Mouse (Mus musculus) embryonic fibroblast, embryonic 13.5 days (primary cell): ENCODE measurements around the gene Col1a2. TPM values are rescaled to one million over a fixed set of nuclear protein-coding genes. Genes with fewer than 3 reads are reported as not detected.

ENCODE experiments used
- H3K27ac ChIP-seq: 2 replicates; pipeline ENCODE4 v1.5.1; 2012; ENCODE audit warnings: low read length, control low read depth, inconsistent platforms; ENCODE audit not compliant: insufficient read depth
- H3K4me1 ChIP-seq: 2 replicates; pipeline ENCODE4 v1.6.1; 2011; ENCODE audit warnings: low read length; ENCODE audit not compliant: control insufficient read depth, insufficient read depth
- H3K4me3 ChIP-seq: 2 replicates; pipeline ENCODE4 v1.5.1; 2011; ENCODE audit warnings: mild to moderate bottlenecking, control low read depth, low read length; ENCODE audit not compliant: insufficient read depth
- CTCF ChIP-seq: IDR thresholded peaks from 2 replicates; pipeline ENCODE4 v1.5.1; 2011; ENCODE audit warnings: mild to moderate bottlenecking, control low read depth, low read length, moderate library complexity, borderline replicate concordance; ENCODE audit not compliant: insufficient read depth
- POLR2A ChIP-seq: IDR thresholded peaks from 2 replicates; pipeline ENCODE4 v1.6.1; 2011; ENCODE audit warnings: low read depth, mild to moderate bottlenecking, control low read depth, low read length, moderate library complexity
- polyA plus RNA-seq: library from polyadenylated mRNA; stranded (reverse); fragments of >200 nt; gene quantifications from 2 replicates; pipeline ENCODE4 v1.2.4, GENCODE M21; 2011; ENCODE audit warnings: low read depth; ENCODE audit not compliant: missing spikeins, insufficient read length

Gene Col1a2
- polyA plus RNA-seq, 1 experiment, result 4,838 TPM

GRCm38 (mm10) chr6:4545727-4546126, 41.1 kb downstream of the Col1a2 start:
- Histone ChIP-seq H3K27ac (no peak overlapping the region), H3K4me3 (no peak overlapping the region), H3K4me1 (no peaks in the 10 kb centered on the region)
- TF ChIP-seq POLR2A (no peak), CTCF (no peak)

DNA sequence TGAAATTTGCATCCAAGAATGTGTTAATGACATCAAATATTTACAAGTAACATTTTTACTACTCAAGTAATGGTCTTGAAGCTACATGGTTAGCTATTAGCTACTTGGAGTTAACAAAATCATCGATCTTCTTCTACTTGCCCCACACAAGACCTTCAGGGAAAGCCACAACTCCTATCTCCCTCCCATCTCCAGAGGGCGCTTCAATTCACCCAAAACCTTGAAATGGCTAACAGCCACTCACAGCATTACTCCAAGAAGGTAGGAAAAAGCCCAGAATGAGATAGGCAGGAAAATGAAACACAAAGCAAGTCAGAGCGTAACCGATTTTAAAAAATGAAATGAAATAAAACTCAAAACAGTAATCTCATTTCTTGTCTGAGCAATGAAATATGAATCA, 44.3 kb downstream of the Col1a2 start:
- TF ChIP-seq POLR2A (no peak), CTCF (no peak)
- H3K4me1 ChIP-seq, result no peaks in the 10 kb centered on the region
- no peak overlapping the region for H3K4me3 ChIP-seq
- H3K27ac ChIP-seq, result no peak overlapping the region

DNA sequence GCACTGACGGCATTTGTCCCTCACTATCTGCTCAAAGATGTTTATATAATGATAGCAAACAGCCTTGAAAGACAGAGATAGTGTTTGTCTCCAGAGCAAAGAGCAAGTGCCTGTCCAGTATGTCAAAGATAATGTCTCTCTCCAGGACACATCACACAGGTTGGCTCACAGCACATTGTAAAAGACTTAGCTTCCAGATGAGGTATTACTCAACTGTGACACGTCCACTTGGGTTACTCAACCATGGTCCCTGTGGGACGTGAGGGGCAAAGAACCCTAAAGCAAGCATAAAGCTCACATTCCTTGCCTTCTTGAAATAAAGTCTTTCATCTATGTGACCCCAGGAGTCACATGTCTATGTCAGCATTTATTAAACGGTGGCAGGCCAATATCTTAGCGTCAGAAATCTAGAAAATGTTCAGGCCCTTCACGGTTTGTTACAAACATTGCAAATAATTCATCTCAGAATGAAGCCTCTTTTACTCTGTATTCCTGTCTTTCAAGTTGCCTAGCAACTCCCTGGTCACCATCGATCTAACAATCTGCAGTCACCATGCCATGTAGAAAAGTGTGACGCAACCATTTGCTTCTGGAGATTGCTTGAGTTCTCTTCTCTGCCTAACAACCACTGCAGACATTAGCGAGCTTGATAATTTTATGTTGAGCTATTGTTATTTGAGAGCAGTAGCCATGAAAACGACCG, 45.4 kb downstream of the Col1a2 start:
- Histone ChIP-seq H3K4me3 (no peak overlapping the region), H3K27ac (no peak overlapping the region), H3K4me1 (no peaks in the 10 kb centered on the region)
- TF ChIP-seq CTCF (no peak), POLR2A (no peak)

GRCm38 (mm10) chr6:4550549-4550915, 45.9 kb downstream of the Col1a2 start:
- H3K4me3 ChIP-seq, result no peak overlapping the region
- H3K4me1 ChIP-seq, result no peaks in the 10 kb centered on the region
- H3K27ac ChIP-seq, result no peak overlapping the region
- TF ChIP-seq CTCF, result no peak
- TF ChIP-seq POLR2A, result no peak

- H3K27ac ChIP-seq, result no peak overlapping the region
- TF ChIP-seq CTCF (no peak), POLR2A (no peak)
- no peak overlapping the region for H3K4me3 ChIP-seq
- no peaks in the 10 kb centered on the region for H3K4me1 ChIP-seq
Observed at GRCm38 (mm10) chr6:4555366-4555765, 50.8 kb downstream of the Col1a2 start.

DNA sequence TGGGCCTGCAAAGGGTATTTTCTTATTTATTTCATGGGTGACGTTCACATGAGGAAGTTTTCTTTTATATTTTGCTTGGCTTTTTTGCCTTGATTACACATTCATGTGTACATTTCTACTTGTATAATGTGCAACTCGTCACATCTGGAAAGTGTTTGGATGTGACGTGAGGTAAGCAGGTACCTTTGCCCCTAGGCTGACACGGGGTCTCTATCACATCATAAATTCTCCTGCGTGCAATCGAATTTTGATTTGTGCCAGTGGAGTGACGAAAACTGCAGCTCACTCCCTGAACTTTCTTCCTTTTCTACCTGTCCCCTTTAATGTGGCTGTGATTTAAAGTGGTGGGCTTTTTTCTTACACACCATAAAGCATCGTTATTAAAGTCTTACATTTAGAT, 52.5 kb downstream of the Col1a2 start:
- TF ChIP-seq POLR2A, result no peak
- no peak for TF ChIP-seq CTCF
- Histone ChIP-seq H3K27ac (no peak overlapping the region), H3K4me3 (no peak overlapping the region), H3K4me1 (no peaks in the 10 kb centered on the region; the same call in 1 of the 2 replicates)

GRCm38 (mm10) chr6:4557678-4558077, 53.1 kb downstream of the Col1a2 start:
- no peaks in the 10 kb centered on the region; the same call in 1 of the 2 replicates for H3K4me1 ChIP-seq
- TF ChIP-seq CTCF (peak; percentile 67; the same call in 1 of the 2 replicates), POLR2A (no peak)
- H3K4me3 ChIP-seq, result no peak overlapping the region
- H3K27ac ChIP-seq, result no peak overlapping the region

GRCm38 (mm10) chr6:4561156-4561555, 56.5 kb downstream of the Col1a2 start:
- H3K4me1 ChIP-seq, result no peaks in the 10 kb centered on the region; the same call in 1 of the 2 replicates
- TF ChIP-seq CTCF, result no peak
- no peak for TF ChIP-seq POLR2A
- H3K27ac ChIP-seq, result no peak overlapping the region
- H3K4me3 ChIP-seq, result no peak overlapping the region

DNA sequence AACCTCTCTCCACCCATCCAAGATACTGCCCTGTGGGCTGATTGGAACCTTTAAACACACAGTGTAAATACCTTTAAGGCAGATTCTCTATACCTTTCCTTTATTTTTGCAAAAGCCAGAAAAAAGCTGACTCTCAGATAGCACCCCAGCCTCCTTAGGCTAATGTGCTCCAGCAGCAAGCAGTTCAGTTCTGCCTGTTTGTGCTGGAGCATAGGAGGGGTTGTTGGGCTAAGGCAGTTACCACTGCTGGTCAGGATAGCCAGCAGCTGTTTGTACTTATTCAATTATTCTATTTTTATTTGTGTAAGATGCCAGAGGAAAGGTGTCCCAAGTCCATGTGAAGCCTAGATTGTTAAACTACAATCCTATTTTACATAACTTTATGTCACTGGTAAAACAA, 57.0 kb downstream of the Col1a2 start:
- H3K4me1 ChIP-seq, result no peaks in the 10 kb centered on the region; the same call in 1 of the 2 replicates
- H3K4me3 ChIP-seq, result no peak overlapping the region
- no peak for TF ChIP-seq CTCF
- TF ChIP-seq POLR2A, result no peak
- H3K27ac ChIP-seq, result no peak overlapping the region

- no peak overlapping the region for H3K4me3 ChIP-seq
- TF ChIP-seq CTCF (no peak), POLR2A (no peak)
- H3K4me1 ChIP-seq, result no peaks in the 10 kb centered on the region; the same call in 1 of the 2 replicates
- H3K27ac ChIP-seq, result no peak overlapping the region
Observed at GRCm38 (mm10) chr6:4562401-4562800, 57.8 kb downstream of the Col1a2 start.
